Mouse (Mus musculus): Measurements from ENCODE around the gene Lgals3bp.

- TF ChIP-seq CTCF (IDR thresholded peaks at IDR 0.05; ENCODE audit: low read depth) (no peak), EP300 (IDR thresholded peaks at IDR 0.05; ENCODE audit: low read depth) (no peak)
These were observed 35.3 kb downstream of the Lgals3bp start for GRCm38 (mm10) chr11:118366559-118366958.

Measured in liver, embryonic 14.5 days (tissue).